Mouse (Mus musculus) heart, embryonic 12.5 days (tissue): ENCODE data around the gene A930002H24Rik. TPM values are rescaled to one million over a fixed set of nuclear protein-coding genes. Genes with fewer than 3 reads are reported as not detected.

ENCODE experiments used
- ATAC-seq: fragments of 200-750 bp; cut with Nextera tagmentation; 2 replicates; pipeline ENCODE4 v1.8.0; 2017; ENCODE audit warnings: moderate TSS enrichment, moderate library complexity; ENCODE audit not compliant: insufficient number of reproducible peaks, low FRiP score
- H3K27ac ChIP-seq: fragments of 300-500 bp; sonication (generic); 2 replicates; pipeline ENCODE4 v1.5.1; 2016; ENCODE audit warnings: mild to moderate bottlenecking, moderate library complexity; ENCODE audit not compliant: poor library complexity, severe bottlenecking
- H3K27me3 ChIP-seq: fragments of 300-500 bp; sonication (generic); replicated peaks from 2 replicates; pipeline ENCODE4 v1.6.1; 2016; ENCODE audit warnings: mild to moderate bottlenecking, moderate library complexity
- H3K36me3 ChIP-seq: fragments of 300-500 bp; sonication (generic); 2 replicates; pipeline ENCODE4 v1.6.1; 2016; ENCODE audit warnings: mild to moderate bottlenecking, moderate library complexity
- H3K4me1 ChIP-seq: fragments of 300-500 bp; sonication (generic); replicated peaks from 2 replicates; pipeline ENCODE4 v1.6.1; 2016; ENCODE audit warnings: mild to moderate bottlenecking
- H3K4me2 ChIP-seq: fragments of 300-500 bp; sonication (generic); 2 replicates; pipeline ENCODE4 v1.6.1; 2016; ENCODE audit warnings: mild to moderate bottlenecking, moderate library complexity
- H3K4me3 ChIP-seq: fragments of 300-500 bp; sonication (generic); 2 replicates; pipeline ENCODE4 v1.5.1; 2016; ENCODE audit warnings: mild to moderate bottlenecking
- H3K9ac ChIP-seq: fragments of 300-500 bp; sonication (generic); 2 replicates; pipeline ENCODE4 v1.6.1; 2016; ENCODE audit warnings: mild to moderate bottlenecking, moderate library complexity
- H3K9me3 ChIP-seq: fragments of 300-500 bp; sonication (generic); replicated peaks from 2 replicates; pipeline ENCODE4 v1.6.1; 2016; ENCODE audit warnings: mild to moderate bottlenecking, moderate library complexity
- WGBS: fragments of 180-500 bp; shearing (Covaris S2); methylation state at CpG from one replicate; pipeline ENCODE4 v1.1.7; 2016; 5-methylcytosine and 5-hydroxymethylcytosine counted together
- polyA plus RNA-seq: library from polyadenylated mRNA; unstranded; fragments of >200 nt; fragmentation: Nextera tagmentation; extraction: Ambion mirVana; gene quantifications from 2 replicates; pipeline ENCODE4 v1.2.1, GENCODE M21; 2016

Gene A930002H24Rik
- polyA plus RNA-seq, 1 experiment from 2014 or later = 2.8 TPM

DNA sequence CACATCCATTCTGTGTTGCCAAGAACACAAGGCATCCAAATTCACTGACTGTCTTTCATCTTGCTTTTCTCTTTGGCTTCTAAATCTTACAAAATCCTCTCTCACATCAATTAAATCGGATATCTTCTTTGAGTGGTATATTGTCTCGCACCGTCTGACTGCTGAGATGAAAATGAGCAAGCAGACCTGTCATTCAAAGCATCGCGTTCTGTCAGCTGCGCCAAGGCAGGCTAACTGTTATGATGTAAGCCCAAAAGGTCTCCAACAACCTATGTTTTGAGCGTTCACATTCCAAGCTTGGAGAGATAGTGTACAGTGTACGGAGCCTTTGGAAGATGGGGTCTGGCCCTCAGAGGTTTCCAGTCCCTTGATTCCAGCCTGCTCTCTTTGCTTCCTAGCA lies 26.9 kb downstream of the A930002H24Rik start:
- H3K4me1 ChIP-seq = no peaks in the 10 kb centered on the region
- no peak for ATAC-seq
- no peak overlapping the region for H3K9ac ChIP-seq
- no peak overlapping the region for H3K27ac ChIP-seq
- no peak overlapping the region for H3K4me3 ChIP-seq
- no peaks in the 10 kb centered on the region for H3K36me3 ChIP-seq
- peaks cover 2% of the 10 kb centered on the region; the same call in 1 of the 2 replicates for H3K9me3 ChIP-seq
- H3K4me2 ChIP-seq = no peak overlapping the region
- 67% methylated on average over 8 of the region's 8 CpGs for WGBS
- no peaks in the 10 kb centered on the region for H3K27me3 ChIP-seq

DNA sequence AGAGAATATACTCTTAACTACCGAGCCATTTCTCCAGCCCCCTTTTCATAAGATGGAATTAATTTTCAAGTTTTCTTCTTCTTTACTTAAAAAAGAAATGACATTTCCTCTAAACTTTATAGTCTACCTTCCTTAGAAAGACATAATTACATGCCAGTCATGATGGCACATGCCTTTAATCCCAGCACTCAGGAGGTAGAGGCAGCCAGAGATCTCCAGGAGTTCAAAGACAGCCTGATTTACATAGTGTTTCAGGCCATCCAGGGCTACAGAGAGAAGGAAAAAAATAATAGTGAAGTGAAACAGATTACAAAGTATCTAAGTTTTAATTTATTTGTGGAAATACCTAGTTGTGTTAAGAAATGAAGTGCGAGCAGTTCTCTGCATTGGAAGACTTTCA lies 27.4 kb downstream of the A930002H24Rik start:
- Histone ChIP-seq H3K9me3 (peaks cover 2% of the 10 kb centered on the region; the same call in 1 of the 2 replicates), H3K4me1 (no peaks in the 10 kb centered on the region), H3K36me3 (no peaks in the 10 kb centered on the region), H3K4me3 (no peak overlapping the region), H3K27ac (no peak overlapping the region), H3K27me3 (no peaks in the 10 kb centered on the region), H3K9ac (no peak overlapping the region), H3K4me2 (no peak overlapping the region)
- ATAC-seq = no peak
- WGBS = 90% methylated on average over 2 of the region's 2 CpGs

DNA sequence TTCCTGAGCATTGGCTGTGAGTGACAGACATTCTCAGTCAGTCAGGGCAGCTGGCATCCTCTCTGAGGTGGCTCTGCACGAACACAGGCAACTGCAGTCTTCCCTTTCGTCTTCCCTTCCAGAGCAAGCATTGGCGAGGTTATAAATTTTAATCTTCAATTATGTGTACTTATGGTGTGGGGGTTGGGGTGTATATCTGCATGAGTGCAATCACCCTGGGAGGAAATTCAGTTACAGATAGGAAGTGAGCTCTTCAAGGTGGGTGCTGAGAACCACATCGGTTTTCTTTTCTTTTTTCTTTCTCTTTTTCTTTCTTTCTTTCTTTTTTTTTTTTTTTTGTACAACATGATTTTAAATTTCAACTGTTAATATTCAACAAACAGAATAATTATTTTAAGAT lies 32.0 kb downstream of the A930002H24Rik start:
- no peaks in the 10 kb centered on the region for H3K27me3 ChIP-seq
- no peak overlapping the region for H3K27ac ChIP-seq
- no peak for ATAC-seq
- no peaks in the 10 kb centered on the region for H3K4me1 ChIP-seq
- WGBS = 73% methylated on average over 4 of the region's 4 CpGs
- H3K4me2 ChIP-seq = no peak overlapping the region
- H3K9me3 ChIP-seq = no peaks in the 10 kb centered on the region
- H3K36me3 ChIP-seq = no peaks in the 10 kb centered on the region
- H3K4me3 ChIP-seq = no peak overlapping the region
- H3K9ac ChIP-seq = no peak overlapping the region

DNA sequence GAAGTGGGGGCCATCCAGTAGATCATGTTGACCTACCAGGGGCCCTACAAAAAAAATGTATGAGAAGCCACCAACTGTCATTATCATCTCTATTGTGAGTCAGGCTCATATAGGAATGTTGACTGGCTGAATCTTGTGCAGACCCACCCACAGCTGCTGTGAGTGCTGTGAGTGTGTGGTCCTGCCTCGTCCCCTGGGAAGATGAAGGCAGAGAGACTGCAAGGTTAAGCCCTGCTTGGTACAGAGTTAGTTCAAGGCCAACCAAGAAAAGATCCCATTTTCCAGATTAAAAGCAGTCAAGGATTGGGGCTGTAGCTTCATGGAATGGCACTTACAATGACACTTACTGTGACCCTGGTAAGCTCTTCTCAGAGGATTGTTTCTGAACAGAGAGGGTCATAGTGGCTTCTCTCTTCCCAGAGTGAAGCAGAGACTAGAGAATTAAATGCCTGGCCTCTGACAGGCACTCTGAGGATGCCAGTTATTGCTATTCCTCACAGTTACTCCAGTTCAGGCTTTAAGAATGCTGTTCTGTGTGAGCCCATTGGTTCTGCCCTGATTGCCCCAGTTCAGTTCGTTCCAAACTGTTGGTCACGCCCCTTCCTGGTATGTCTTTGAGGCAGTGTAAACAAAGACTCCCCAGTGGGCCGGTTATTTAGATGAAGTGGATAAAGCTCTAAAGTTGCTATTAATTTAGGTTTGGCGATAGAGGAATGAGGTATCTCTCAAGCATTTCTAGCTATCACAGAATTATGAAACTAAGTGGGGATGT lies 34.8 kb downstream of the A930002H24Rik start:
- WGBS = 54% methylated on average over 5 of the region's 5 CpGs
- Histone ChIP-seq H3K27ac (no peak overlapping the region), H3K9ac (no peak overlapping the region)

DNA sequence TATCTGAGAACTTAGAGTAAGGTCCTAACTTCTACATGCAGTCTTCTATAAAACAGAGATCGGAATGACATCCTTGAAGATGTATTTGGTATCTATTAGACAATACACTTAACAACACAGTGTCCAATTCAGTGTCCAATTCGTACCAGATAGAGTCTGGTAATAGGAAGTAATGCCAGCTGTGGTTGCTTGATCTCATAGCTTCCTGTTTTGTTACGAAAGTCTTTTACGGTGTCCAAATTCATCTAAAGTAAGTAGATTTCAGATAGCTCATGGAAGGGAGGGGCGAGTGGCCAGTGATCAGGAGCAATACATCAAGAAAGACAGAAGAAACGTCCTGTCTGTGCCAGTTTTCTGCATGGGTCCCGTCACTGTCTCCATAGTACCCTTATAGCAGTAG lies 36.8 kb downstream of the A930002H24Rik start:
- no peaks in the 10 kb centered on the region for H3K4me1 ChIP-seq
- no peak overlapping the region for H3K9ac ChIP-seq
- 74% methylated on average over 7 of the region's 7 CpGs for WGBS
- no peak for ATAC-seq
- no peaks in the 10 kb centered on the region for H3K9me3 ChIP-seq
- no peak overlapping the region for H3K27ac ChIP-seq
- H3K27me3 ChIP-seq = no peaks in the 10 kb centered on the region
- no peak overlapping the region for H3K4me3 ChIP-seq
- H3K36me3 ChIP-seq = no peaks in the 10 kb centered on the region
- H3K4me2 ChIP-seq = no peak overlapping the region

More for the DNA sequence above, 34.8 kb downstream of the A930002H24Rik start:
- H3K4me2 ChIP-seq = no peak overlapping the region
- ATAC-seq = no peak
- H3K4me3 ChIP-seq = no peak overlapping the region
- no peaks in the 10 kb centered on the region for H3K36me3 ChIP-seq
- no peaks in the 10 kb centered on the region for H3K27me3 ChIP-seq
- no peaks in the 10 kb centered on the region for H3K9me3 ChIP-seq
- H3K4me1 ChIP-seq = no peaks in the 10 kb centered on the region

DNA sequence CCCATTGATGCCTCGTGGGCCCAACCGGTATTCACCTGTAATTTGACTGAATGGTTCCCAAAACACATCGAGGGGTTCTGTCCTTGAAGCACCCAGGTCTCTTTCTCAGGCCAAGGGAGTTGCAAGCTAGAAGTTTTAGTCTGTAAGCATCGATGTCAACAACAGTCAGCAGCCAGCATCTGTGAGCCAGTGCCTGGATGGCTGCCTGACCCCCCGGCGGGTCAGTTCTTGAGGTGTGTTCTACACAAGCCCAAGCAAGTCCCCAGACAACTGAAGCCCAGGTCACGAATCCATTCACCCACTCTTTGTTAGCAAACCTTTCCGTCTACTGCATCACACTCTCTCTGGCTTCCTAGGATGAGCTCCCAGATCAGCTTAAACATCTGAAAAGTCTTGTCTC lies 37.4 kb downstream of the A930002H24Rik start:
- Histone ChIP-seq H3K4me2 (no peak overlapping the region), H3K9ac (no peak overlapping the region), H3K9me3 (no peaks in the 10 kb centered on the region), H3K36me3 (no peaks in the 10 kb centered on the region), H3K27me3 (no peaks in the 10 kb centered on the region), H3K27ac (no peak overlapping the region), H3K4me1 (no peaks in the 10 kb centered on the region), H3K4me3 (no peak overlapping the region)
- ATAC-seq = no peak
- 76% methylated on average over 8 of the region's 8 CpGs for WGBS

DNA sequence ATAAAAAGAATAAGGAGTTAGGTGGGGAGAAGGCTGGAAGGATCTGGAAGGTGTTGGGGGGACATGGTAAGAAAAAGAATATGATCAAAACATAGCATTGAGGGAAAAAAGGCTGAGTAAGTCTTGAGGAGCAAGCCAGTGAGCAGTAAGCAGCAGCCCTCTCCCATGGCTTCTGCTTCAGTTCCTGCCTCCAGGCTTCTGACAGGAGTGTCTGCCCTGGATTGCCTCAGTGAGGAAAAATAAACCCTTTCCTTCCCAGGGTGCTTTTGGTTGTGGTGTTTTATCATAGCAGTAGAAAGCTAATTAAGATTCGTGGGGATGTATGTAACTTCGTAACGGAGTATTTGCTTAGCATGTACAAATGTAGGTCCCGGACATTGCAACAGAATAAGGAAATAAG lies 39.5 kb downstream of the A930002H24Rik start:
- WGBS = 86% methylated on average over 4 of the region's 4 CpGs
- ATAC-seq = no peak

DNA sequence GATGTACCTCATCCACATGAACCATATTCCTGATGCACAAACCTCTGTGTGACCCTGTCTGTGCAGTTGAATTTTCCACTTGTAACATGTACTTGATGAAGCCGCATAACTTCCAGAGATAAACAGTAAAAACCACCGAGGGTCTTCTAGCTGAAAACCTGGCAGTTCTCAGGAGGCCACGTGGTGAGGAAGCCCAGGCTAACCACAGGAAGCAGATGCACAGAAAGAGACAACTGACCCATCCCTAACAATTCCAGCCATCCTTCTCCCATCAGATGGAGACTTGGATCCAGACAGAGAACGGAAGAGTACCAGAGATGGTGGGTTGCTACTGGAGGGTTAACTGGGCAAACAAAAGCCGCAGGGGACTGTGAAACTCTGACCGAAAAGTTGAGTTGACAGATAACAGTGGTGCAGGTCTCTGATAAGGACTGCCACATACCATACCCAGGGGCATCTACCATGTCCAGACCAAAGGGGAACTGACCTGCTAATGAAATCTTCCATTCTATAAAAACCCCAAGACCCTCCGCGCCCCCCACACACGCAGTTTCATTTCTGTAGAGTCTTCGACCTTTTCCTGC lies 45.1 kb downstream of the A930002H24Rik start:
- H3K27ac ChIP-seq = no peak overlapping the region
- no peaks in the 10 kb centered on the region for H3K27me3 ChIP-seq

More for the DNA sequence above, 39.5 kb downstream of the A930002H24Rik start:
- no peaks in the 10 kb centered on the region for H3K9me3 ChIP-seq
- H3K27ac ChIP-seq = no peak overlapping the region
- no peaks in the 10 kb centered on the region for H3K4me1 ChIP-seq
- no peak overlapping the region for H3K4me3 ChIP-seq
- no peak overlapping the region for H3K4me2 ChIP-seq
- no peaks in the 10 kb centered on the region for H3K27me3 ChIP-seq
- H3K9ac ChIP-seq = no peak overlapping the region
- no peaks in the 10 kb centered on the region for H3K36me3 ChIP-seq

DNA sequence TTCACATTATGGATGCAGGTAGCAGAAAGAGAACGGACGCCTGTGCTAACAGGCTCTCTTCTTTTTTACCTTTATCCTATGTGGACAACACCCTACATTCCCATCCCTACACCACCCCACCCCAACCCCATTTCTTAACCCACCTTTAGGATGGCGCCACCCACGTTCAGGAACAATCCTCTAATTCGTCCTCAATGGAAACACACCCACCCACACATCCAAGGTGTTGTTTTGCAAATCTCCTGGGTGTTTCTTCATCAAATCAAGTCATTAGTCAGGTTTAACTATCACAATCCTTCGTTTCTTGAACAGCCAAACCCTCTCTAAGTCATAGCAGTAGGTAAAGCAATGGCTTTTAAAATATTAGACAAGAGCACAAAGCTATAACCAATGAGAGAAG lies 50.0 kb downstream of the A930002H24Rik start:
- no peak overlapping the region for H3K4me2 ChIP-seq
- no peak for ATAC-seq
- no peaks in the 10 kb centered on the region for H3K27me3 ChIP-seq
- H3K9me3 ChIP-seq = no peaks in the 10 kb centered on the region
- H3K36me3 ChIP-seq = no peaks in the 10 kb centered on the region
- no peak overlapping the region for H3K4me3 ChIP-seq
- H3K27ac ChIP-seq = no peak overlapping the region
- 85% methylated on average over 6 of the region's 6 CpGs for WGBS
- H3K9ac ChIP-seq = no peak overlapping the region
- H3K4me1 ChIP-seq = peaks cover 9% of the 10 kb centered on the region

More for the DNA sequence above, 45.1 kb downstream of the A930002H24Rik start:
- 51% methylated on average over 10 of the region's 10 CpGs for WGBS
- Histone ChIP-seq H3K9me3 (no peaks in the 10 kb centered on the region), H3K4me2 (no peak overlapping the region), H3K4me1 (peaks cover 3% of the 10 kb centered on the region; the same call in 1 of the 2 replicates), H3K9ac (no peak overlapping the region), H3K4me3 (no peak overlapping the region), H3K36me3 (no peaks in the 10 kb centered on the region)
- ATAC-seq = no peak
